Mouse (Mus musculus) heart, postnatal 25 days (tissue): ENCODE data around the gene Pwwp2b. TPM values are rescaled to one million over a fixed set of nuclear protein-coding genes. Genes with fewer than 3 reads are reported as not detected.

Source experiments
- DNase-seq: peaks from one replicate; pipeline ENCODE4 v3.0.0; 2022; ENCODE audit warnings: low spot score
- intact Hi-C: fragments of 180-260 bp; cut with DNase I; formaldehyde crosslinking; loops from one replicate; pipeline ENCODE4 v1.15.1; 2025
- total RNA-seq, 2 experiments: library from RNA; stranded (reverse); gene quantifications; 2 replicates each; pipeline ENCODE4 v1.2.3; 2021

The Pwwp2b gene
- total RNA-seq = 1 to 10 TPM; 8.7 to 9.7 TPM

DNA sequence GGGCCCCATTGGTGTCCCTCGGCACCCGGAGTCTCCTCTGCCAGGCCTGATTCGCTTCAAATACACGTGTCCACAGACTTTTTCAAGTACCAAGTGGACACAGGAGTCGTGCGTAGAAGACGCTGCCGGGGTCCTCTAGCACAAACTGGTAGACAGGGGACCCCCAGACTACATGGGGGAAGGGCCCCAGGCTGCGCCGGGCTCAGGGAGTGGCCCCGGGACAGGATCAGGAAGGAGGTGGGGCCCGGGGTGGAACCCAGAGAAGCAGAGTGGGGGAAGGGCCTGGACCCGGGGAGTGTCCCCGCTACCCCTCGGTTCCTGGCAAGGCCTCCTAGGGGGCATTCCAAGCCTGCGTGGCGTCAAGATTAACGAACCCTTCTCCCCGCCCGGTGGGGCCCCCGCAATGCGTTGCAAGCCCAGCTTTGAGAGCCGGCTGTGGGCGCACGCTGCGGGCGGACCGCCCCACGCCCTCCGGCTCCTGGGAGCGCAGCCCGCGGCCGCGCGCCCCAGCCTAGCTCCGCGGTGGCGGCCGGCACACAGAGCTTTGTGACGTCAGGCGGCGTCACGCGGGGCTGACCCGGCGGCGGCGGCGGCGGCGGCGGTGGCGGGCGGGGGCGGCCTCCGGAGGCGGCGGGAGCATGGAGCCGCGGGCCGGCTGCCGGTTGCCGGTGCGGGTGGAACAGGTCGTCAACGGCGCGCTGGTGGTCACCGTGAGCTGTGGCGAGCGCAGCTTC is at the start of gene Pwwp2b:
TSS of gene Pwwp2b (plus strand) at position 602 of the 734 bp plus-strand sequence.
- intact Hi-C loops = loop anchor here (5.0 kb wide), 1 partner anchor 139 kb away; the partner anchor contains the start of gene Inpp5a
- peak; percentile 79 for DNase-seq

DNA sequence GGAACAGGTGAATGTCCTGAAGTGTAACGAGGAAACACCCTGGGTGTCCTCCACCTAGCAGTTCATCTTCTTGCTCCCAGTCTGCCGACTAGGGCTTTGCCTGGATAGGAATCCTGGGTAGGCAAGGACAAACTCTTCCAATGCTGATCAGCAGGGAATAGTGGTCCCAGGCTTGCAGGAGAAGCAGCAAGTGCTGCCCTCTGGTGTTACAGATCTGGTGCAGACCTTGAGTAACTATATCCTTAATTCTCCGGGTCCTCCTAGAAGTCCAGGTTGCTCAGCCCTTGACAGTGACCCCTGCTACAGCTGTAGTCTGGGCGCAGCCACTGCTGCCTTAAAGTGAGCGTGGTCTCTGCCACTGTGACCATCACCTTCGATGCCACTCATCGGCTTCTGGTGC is 48.2 kb upstream of the Pwwp2b start:
- no peak for DNase-seq
- intact Hi-C loops = loop anchor here (5.0 kb wide), 1 partner anchor 78 kb away; no protein-coding TSS in a partner anchor

DNA sequence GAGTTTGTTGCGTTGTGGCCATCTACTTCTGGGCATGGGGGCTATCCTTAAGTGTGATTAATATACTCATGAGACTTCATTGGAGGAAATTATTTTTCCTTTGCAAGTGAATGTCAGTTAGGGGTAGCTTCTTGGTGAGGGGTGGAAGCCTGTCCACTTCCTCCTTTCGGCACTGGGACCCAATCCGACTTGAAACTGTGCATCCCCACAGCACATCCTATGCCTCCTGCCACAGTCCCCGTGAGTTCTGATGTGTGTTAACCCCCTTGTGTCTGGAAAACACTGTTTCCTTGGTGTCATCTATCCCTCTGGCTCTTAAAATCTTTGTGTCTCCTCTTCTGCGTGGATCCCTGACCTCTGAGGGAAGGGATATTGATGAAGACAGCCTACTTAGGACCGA is 47.1 kb upstream of the Pwwp2b start:
- DNase-seq = no peak
- intact Hi-C loops = loop anchor here (5.0 kb wide), 1 partner anchor 79 kb away; no protein-coding TSS in a partner anchor

DNA sequence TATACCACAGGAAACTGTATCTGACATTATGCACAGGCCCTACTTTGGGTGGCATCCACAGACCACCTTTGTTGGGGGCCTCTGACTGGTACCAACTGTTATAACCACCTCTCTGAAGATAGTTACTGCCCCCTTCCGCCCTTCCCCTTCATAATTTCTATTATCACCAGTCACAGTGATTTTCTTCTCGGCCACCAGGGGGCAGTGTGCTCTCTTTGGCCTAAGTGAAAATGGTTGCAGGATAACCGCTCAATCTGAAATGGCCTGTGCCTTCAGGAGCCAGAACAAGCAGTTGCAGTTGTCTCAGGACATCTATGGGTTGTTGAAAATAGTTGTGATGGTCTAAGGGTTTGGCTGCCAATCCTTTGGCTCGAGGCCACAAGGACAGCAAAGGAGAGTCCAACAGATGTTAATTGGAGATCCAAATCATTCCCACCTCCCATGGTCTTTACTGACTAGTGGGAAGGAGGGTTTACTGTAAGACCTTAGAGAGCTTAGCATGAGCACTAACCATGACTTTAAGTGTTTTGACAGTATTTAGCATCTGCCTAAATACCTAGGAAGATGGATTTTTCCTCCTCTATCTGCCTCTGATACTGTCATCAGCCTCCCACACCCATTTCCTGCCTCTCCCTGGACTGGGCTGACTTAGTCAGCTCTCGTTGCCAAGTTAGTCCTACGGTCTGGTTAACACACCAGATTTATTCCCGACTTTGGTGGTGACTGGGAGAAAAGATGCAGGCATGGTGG is 40.1 kb upstream of the Pwwp2b start:
- intact Hi-C loops = loop anchor here (2.0 kb wide), 1 partner anchor 27 kb away; no protein-coding TSS in a partner anchor
- no peak for DNase-seq

DNA sequence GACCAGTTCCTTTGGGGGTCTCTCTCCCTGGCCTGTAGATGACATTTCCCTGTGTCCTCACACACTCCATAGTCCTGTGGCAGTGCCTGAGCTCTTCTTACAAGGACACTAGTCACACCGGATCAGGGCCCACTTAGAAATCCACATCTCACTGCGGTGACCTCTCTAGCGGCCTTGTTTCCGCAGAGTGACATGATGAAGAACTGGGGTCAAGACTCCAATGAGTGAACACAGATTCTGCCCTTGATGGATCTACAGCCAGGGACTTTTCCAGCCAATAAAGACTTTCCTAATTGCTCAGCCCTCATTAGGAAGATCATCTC is 39.5 kb upstream of the Pwwp2b start:
- DNase-seq = no peak
- intact Hi-C loops = loop anchor here (2.0 kb wide), 1 partner anchor 26 kb away; no protein-coding TSS in a partner anchor

DNA sequence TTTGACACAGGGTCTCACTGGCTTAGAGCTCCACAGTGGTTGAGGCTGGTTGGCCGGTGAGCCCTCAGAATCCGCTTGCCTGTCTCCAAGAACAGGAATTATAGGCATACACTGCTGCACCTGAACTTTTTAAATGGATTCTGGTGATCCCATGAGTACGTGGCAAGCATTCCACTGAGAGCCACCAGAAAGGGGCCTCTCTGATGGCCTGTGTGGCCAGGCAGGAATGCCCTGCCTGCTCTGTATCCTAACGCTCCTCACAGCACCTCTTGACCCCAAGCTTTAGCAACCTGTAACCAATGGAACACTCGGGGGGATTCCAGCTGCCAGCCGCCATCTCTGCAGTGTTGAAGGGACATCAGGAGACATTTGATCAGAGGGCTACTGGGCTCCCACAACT is 36.5 kb upstream of the Pwwp2b start:
- no peak for DNase-seq
- intact Hi-C loops = loop anchor here (10.0 kb wide), 1 partner anchor 367 kb away; the partner anchor contains the start of genes Mapk1ip1 and Ppp2r2d

DNA sequence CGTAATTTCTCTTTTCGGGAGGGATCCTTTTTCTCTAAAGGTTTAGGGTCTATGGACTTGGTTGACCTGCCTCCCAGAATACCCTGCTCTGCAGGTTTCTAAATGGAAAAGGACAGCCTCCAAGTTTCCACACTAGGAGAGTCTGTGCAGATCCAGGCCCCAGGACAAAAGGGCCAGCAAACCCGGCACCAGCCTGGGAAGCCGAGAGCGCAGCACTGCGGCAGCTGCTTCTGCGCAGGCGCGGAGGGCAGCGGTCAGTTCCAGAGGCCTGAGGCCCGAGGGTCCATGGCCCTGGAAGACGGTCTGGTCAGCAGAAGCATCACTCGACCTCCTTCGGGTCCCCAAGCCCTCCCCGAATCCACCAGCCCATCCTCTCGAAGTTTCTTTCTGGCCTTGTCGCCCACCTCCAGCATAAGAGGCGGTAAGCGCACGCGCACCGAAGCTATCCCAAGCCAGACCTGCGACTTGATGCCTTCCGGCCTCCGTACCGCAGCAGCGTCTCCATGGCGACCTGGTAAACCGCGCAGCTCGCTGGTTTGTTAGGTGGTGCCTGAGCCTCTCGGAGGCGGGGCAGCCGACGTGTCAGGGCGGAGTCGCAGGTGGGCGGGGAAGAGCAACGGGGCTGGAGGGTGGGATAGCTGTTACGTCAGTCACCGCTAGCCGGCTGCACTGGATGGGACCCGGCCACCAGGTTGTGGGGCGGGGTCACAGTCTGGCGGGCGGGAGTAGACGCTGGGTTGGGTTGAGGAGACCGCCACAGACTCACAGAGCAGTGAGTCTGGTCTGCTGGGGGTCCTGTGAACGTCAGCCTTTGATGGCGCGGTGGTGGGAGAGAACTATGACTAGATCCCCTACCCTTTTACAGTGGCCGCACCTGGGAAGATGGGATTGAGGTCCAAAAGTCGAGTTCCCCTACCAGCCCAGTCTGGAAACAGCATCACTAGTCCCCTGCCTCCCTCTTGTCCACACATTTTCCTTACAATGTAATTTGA is 35.2 kb upstream of the Pwwp2b start, which contains the start of the genes Lrrc27 and Stk32c:
TSS of gene Lrrc27 (plus strand) at position 235 of the 992 bp plus-strand sequence.
TSS of gene Stk32c (minus strand) at position 554 of the 992 bp plus-strand sequence.
- intact Hi-C loops = loop anchor here (10.0 kb wide), 1 partner anchor 368 kb away; the partner anchor contains the start of genes Mapk1ip1 and Ppp2r2d
- peak; percentile 97 for DNase-seq

DNA sequence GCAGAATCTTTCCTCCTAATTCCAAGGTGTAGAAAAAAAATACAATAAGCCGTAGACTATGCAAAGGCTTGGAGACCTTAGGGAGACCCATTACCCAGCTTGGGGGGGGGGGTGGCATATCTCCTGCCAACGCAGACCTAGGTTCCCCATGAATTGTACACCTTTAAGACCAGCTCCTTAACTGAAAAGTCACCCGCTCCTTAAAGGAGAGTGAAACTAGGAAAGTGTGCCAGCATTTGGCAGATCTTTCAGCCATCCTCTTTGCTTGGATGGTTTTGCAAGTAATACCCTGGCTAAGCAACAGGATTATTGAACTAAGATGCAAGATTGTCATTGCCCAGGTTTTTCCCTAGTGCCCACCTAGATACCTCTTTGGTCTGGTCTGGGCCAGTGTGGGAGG is 34.5 kb upstream of the Pwwp2b start:
- intact Hi-C loops = loop anchor here (10.0 kb wide), 1 partner anchor 369 kb away; the partner anchor contains the start of genes Mapk1ip1 and Ppp2r2d
- DNase-seq = no peak

DNA sequence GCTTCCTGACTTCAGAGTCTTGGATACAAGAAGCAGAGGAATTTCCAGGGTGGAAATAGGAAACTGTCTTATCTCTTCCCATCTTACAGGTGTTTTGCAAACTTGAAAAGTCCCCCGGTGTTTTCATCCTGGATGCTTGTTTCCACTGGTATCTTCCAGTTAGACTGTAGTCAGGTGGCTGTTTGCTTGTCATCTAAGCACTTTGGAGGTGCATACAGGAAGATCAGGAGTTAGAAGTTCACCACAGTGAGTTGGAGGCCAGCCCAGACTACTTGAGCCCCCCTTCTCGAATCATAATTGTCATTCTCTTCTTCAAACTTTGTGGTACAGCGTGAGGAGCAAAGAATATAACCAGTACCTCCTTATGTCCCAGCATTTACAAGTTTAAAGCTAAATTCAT is 34.1 kb upstream of the Pwwp2b start:
- DNase-seq = no peak
- intact Hi-C loops = loop anchor here (10.0 kb wide), 1 partner anchor 369 kb away; the partner anchor contains the start of genes Mapk1ip1 and Ppp2r2d

DNA sequence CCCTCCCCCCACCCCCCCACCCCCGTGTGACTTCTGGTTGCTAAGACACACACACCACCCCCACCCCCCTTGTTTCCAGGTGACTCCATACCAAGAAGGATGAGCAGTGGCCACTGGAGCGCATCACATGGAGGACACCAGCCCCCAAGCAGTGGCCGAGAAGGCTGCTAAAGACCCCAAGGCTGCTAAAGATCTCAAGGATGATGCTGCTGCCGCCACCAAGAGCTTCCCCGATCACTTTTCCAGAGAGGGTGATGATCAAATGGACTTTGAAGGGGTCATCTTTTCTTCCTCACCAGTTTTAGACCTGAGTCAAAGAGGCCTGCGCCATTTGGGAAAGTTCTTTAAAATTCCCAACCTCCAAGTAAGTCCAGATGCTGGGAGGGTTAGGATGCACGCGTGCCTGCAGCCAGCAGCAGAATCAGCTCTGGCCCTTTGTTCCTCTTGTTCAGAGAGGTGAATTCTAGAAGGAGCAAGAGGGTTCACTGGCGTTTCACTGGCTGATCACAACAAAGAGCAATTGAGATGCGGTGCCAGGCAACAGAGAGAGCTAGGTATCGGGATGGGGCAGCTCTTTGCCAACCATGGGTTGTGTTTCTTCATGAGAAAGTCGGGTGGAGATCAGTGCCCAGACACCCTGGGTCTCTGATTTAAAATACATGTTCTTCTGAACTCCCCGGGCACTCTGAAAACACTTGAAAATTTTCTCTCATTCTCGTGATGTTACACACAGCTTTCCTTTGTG is 33.5 kb upstream of the Pwwp2b start:
- intact Hi-C loops = loop anchor here (10.0 kb wide), 1 partner anchor 370 kb away; the partner anchor contains the start of genes Mapk1ip1 and Ppp2r2d
- no peak for DNase-seq

DNA sequence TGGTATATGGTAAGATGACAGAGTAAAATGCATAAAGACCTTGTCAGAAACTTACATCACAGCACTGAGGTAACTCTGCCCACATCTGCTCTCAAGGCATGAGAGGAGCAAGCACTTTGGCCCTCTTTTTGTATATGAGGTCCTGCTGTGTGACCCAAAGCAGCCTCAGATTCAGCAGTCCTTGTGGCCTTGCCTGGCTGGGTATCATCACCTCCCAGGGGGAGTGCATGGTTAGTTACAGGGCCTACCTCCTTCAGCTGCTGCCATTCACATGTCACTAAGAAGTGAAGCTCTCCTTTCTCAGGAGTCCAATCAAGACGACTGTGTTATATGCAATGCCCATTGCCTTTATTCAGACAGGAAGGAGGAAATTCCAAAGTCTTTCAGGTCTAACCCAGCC is 32.8 kb upstream of the Pwwp2b start:
- DNase-seq = no peak
- intact Hi-C loops = loop anchor here (10.0 kb wide), 1 partner anchor 371 kb away; the partner anchor contains the start of genes Mapk1ip1 and Ppp2r2d

DNA sequence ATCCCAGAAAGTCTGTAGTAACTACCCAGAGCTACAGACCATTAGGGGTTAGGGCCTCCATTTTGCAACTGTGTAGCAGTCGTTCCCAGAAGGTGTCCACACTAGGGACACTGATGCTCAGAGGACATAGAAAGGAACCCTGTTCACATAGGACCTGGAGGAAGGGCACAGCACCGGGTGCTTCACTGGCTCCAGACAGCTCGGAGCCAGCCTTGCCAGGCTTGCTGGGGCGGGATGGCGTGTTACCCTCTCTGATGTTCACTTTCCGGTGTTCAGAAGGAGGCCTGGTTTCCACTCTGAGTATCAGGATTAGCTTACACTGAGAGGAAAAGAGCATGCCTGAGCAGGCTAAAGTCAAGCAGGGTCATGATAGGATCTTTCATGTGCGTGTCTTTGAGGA is 32.3 kb upstream of the Pwwp2b start:
- DNase-seq = no peak
- intact Hi-C loops = loop anchor here (2.0 to 10.0 kb wide), 2 partner anchors 17 to 371 kb away; partner anchors contain the start of genes Mapk1ip1 and Ppp2r2d

DNA sequence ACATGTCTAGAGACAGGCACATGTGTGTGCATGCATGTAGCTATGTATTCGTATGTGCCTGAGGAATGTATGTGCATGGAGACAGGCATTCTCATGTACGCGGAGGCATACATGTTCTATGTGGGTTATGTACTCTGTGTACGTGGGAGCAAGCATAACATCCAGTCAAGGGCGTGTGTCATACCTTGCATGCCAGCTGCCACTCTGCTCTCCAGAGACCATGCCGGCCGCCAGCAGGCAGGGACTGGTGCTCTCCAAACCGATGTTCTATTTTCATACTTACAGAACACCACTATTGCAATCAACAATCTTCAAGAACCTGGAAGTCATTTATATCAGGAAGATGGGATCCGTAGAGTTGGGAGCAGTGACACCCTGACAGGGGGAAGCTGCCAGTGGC is 31.8 kb upstream of the Pwwp2b start:
- no peak for DNase-seq
- intact Hi-C loops = loop anchor here (2.0 to 10.0 kb wide), 2 partner anchors 16 to 372 kb away; partner anchors contain the start of genes Mapk1ip1 and Ppp2r2d

DNA sequence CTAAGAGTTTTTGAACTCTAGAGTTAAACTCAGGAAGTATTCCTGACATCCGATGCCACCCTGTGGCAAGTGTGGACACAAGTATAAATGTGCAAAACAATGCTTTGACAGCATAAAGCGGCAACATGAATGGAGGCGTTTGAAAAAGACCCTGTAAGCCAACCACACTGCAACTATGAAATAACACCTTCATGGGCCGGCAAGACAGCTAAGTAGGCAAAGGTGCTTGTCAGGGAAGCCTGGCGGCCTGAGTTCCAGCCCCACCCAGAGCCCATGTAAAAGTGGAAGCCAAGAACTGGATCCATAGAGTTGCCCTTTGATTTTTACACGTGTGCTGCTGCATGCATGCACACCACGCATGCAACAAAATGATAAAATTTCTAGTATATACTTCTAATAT is 31.2 kb upstream of the Pwwp2b start:
- no peak for DNase-seq
- intact Hi-C loops = loop anchor here (2.0 to 10.0 kb wide), 2 partner anchors 16 to 372 kb away; partner anchors contain the start of genes Mapk1ip1 and Ppp2r2d

DNA sequence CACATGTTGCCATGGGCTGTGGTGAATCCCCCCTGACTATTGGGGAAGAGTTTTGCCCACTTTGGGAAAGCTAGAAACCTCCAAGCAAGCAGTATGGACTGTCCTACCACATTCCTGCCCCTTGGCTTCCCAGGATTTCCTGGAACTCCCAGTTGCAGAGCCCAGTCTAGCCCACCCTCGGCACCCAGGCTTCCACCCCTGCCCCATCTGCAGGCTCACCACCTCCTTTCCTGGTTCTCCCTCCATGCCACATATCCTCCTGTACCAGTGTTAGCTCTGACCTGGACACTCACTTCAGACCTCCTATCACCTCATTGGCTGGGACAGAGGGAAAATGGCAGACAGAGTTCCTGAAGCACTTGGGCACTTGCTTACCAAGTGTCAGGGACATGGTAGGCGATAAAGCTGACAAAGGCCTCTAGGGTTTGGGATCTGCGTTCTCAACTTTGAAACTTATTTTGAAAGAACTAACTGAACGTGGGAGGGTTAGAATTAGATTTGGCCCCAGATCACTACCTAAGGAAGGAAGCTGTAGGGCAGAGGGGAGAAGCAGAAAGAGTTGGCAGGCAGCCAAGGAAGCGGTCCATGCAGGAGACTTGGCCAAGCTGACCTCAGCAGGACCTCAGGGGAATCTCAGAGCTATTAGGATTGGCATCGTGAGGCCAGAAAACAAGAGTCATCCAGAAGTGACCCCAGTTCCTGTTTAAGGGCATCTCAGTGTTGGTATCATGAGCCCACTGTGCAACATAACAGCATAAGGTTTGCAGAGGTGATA is 29.5 kb upstream of the Pwwp2b start:
- DNase-seq = no peak
- intact Hi-C loops = loop anchor here (10.0 kb wide), 1 partner anchor 374 kb away; the partner anchor contains the start of genes Mapk1ip1 and Ppp2r2d

DNA sequence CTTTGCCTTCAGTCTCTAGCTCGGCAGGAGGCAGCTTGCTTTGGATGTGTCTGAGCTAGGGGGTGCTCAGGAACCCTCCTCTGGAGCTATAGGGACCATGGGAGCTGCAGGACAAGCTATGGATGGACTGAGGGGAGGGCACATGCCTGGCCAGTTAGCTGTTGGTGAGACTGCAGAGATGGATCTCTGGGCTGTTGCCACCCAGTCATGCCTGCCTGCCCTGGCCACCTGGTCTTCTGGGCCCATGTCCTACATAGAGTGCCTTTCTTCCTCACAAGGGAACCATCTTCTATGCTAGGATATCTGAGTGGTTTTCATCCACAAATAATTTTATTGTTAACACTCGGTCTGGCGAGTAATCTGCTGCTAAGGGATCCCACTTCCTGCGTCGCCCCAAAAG is 28.8 kb upstream of the Pwwp2b start:
- no peak for DNase-seq
- intact Hi-C loops = loop anchor here (10.0 kb wide), 1 partner anchor 375 kb away; the partner anchor contains the start of genes Mapk1ip1 and Ppp2r2d

DNA sequence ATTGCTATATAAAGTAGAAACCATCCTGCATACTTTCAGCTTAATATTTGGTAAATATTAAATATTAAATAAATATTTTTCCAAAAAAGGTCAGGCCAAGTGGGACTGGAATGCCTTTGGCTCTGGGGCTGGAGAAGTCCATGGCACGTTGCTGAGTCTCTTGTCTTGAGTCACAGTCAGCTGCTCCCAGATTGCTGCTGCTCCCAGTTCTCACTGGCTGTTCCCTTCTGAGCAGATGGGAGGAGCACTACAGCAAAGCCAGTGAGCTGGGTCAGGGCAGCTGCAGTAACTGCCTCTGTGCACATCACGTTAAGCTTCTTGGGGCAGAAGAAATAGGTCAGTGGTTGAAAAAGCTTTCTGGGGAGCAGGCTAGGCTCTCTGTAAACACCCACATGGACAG is 28.0 kb upstream of the Pwwp2b start:
- DNase-seq = peak; percentile 44
- intact Hi-C loops = no loop called here
